Mouse (Mus musculus): Measurements from ENCODE around the gene Usp20. TPM values are rescaled to one million over a fixed set of nuclear protein-coding genes. Genes with fewer than 3 reads are reported as not detected.

The Usp20 gene
- polyA plus RNA-seq, 1 experiment from 2014 or later, result 4.0 TPM

- WGBS, result 88% methylated on average over 4 of the region's 4 CpGs
- no peak overlapping the region for H3K9ac ChIP-seq (ENCODE audit: low read depth, low read length)
- no peaks in the 10 kb centered on the region for H3K27me3 ChIP-seq (replicated peaks; ENCODE audit: control insufficient read depth, insufficient read depth, low read length)
- H3K9me3 ChIP-seq (ENCODE audit: control insufficient read depth), result no peaks in the 10 kb centered on the region
- H3K4me1 ChIP-seq (replicated peaks; ENCODE audit: control insufficient read depth, insufficient read depth, low read length), result peaks cover 9% of the 10 kb centered on the region; the same call in 1 of the 2 replicates
- H3K4me3 ChIP-seq (ENCODE audit: low read depth, low read length), result no peak overlapping the region
- TF ChIP-seq CTCF (IDR thresholded peaks at IDR 0.05; ENCODE audit: low read depth), result no peak
- ATAC-seq, result no peak
- H3K27ac ChIP-seq (ENCODE audit: low read depth, low read length), result no peak overlapping the region; the same call in 1 of the 2 replicates
- H3K36me3 ChIP-seq (ENCODE audit: control insufficient read depth, insufficient read depth), result peaks cover 67% of the 10 kb centered on the region
- H3K4me2 ChIP-seq (replicated peaks; ENCODE audit: low read depth), result no peak overlapping the region
Observed at GRCm38 (mm10) chr2:30957511-30957910, 24.6 kb upstream of the Usp20 start.

DNA sequence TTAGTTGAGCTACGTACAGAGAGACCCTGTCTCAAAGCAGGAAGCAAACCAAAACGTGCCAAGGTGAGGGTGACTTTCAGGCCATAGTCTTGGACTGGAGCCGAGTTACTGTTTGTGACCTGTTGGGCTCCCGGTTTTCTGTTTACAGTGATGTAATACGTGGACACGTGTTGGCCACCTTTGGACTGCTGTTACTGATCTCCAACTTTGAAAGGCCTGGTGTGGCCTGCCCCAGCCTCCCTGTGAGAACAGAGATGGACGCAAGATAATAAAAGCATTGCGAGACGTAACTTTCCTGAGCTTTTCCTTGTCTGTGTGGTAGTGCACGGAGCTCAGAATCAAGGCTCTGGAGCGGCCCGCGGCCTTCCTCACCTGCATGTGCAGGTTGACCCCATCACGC, 23.4 kb upstream of the Usp20 start:
- Histone ChIP-seq H3K4me2 (replicated peaks; ENCODE audit: low read depth) (0 out of 2 replicates have a peak overlapping the region, but pooled peaks have one; percentile 1), H3K9me3 (ENCODE audit: control insufficient read depth) (no peaks in the 10 kb centered on the region), H3K4me3 (ENCODE audit: low read depth, low read length) (no peak overlapping the region), H3K27ac (ENCODE audit: low read depth, low read length) (peak overlapping the region; percentile 79), H3K36me3 (ENCODE audit: control insufficient read depth, insufficient read depth) (peaks cover 79% of the 10 kb centered on the region), H3K9ac (ENCODE audit: low read depth, low read length) (no peak overlapping the region), H3K27me3 (replicated peaks; ENCODE audit: control insufficient read depth, insufficient read depth, low read length) (no peaks in the 10 kb centered on the region), H3K4me1 (replicated peaks; ENCODE audit: control insufficient read depth, insufficient read depth, low read length) (peaks cover 9% of the 10 kb centered on the region; the same call in 1 of the 2 replicates)
- peak; percentile 86 for ATAC-seq
- no peak for TF ChIP-seq CTCF (IDR thresholded peaks at IDR 0.05; ENCODE audit: low read depth)
- 57% methylated on average over 14 of the region's 14 CpGs for WGBS

GRCm38 (mm10) chr2:30959856-30960255, 22.2 kb upstream of the Usp20 start:
- no peak for ATAC-seq
- Histone ChIP-seq H3K27ac (ENCODE audit: low read depth, low read length) (peak overlapping the region; percentile 79), H3K36me3 (ENCODE audit: control insufficient read depth, insufficient read depth) (peaks cover 90% of the 10 kb centered on the region), H3K4me3 (ENCODE audit: low read depth, low read length) (no peak overlapping the region), H3K4me1 (replicated peaks; ENCODE audit: control insufficient read depth, insufficient read depth, low read length) (0 out of 2 replicates have a peak, but pooled peaks cover 3% of the 10 kb centered on the region), H3K9me3 (ENCODE audit: control insufficient read depth) (no peaks in the 10 kb centered on the region), H3K4me2 (replicated peaks; ENCODE audit: low read depth) (no peak overlapping the region), H3K27me3 (replicated peaks; ENCODE audit: control insufficient read depth, insufficient read depth, low read length) (no peaks in the 10 kb centered on the region), H3K9ac (ENCODE audit: low read depth, low read length) (no peak overlapping the region)
- no peak for TF ChIP-seq CTCF (IDR thresholded peaks at IDR 0.05; ENCODE audit: low read depth)
- WGBS, result 47% methylated on average over 5 of the region's 5 CpGs

GRCm38 (mm10) chr2:30962570-30963254, 19.4 kb upstream of the Usp20 start:
- Histone ChIP-seq H3K27ac (ENCODE audit: low read depth, low read length) (peak overlapping the region; percentile 64), H3K9ac (ENCODE audit: low read depth, low read length) (no peak overlapping the region), H3K4me3 (ENCODE audit: low read depth, low read length) (no peak overlapping the region), H3K9me3 (ENCODE audit: control insufficient read depth) (no peaks in the 10 kb centered on the region), H3K27me3 (replicated peaks; ENCODE audit: control insufficient read depth, insufficient read depth, low read length) (no peaks in the 10 kb centered on the region), H3K4me1 (replicated peaks; ENCODE audit: control insufficient read depth, insufficient read depth, low read length) (peaks cover 6% of the 10 kb centered on the region; the same call in 1 of the 2 replicates), H3K4me2 (replicated peaks; ENCODE audit: low read depth) (no peak overlapping the region), H3K36me3 (ENCODE audit: control insufficient read depth, insufficient read depth) (peaks cover 71% of the 10 kb centered on the region)
- TF ChIP-seq CTCF (IDR thresholded peaks at IDR 0.05; ENCODE audit: low read depth), result no peak
- whole genome bisulfite sequencing, result 69% methylated on average over 11 of the region's 11 CpGs
- no peak for ATAC-seq

DNA sequence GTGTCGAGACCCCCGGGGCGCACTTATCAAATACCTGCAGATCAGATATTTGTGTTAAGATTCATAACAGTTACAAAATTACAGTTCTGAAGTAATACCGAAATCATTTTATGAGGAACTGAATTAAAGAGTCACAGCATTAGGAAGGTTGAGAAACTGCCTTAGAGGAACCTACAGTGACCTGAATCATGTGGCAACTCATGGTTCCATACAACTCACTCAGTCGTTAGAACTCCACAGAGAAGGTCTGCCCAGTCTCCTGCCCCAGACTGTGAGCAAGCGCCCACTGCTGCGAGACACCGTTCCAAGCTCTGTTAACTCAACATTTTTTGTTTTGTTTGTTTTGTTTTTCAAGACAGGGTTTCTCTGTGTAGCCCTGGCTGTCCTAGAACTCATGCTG, 16.5 kb upstream of the Usp20 start:
- no peak overlapping the region for H3K9ac ChIP-seq (ENCODE audit: low read depth, low read length)
- H3K4me1 ChIP-seq (replicated peaks; ENCODE audit: control insufficient read depth, insufficient read depth, low read length), result peaks cover 6% of the 10 kb centered on the region; the same call in 1 of the 2 replicates
- no peaks in the 10 kb centered on the region for H3K9me3 ChIP-seq (ENCODE audit: control insufficient read depth)
- H3K36me3 ChIP-seq (ENCODE audit: control insufficient read depth, insufficient read depth), result peaks cover 47% of the 10 kb centered on the region
- no peak for TF ChIP-seq CTCF (IDR thresholded peaks at IDR 0.05; ENCODE audit: low read depth)
- no peak overlapping the region for H3K27ac ChIP-seq (ENCODE audit: low read depth, low read length)
- ATAC-seq, result no peak
- peak overlapping the region; percentile 84; the same call in 1 of the 2 replicates for H3K4me2 ChIP-seq (replicated peaks; ENCODE audit: low read depth)
- H3K27me3 ChIP-seq (replicated peaks; ENCODE audit: control insufficient read depth, insufficient read depth, low read length), result no peaks in the 10 kb centered on the region
- no peak overlapping the region for H3K4me3 ChIP-seq (ENCODE audit: low read depth, low read length)
- 86% methylated on average over 8 of the region's 8 CpGs for WGBS

DNA sequence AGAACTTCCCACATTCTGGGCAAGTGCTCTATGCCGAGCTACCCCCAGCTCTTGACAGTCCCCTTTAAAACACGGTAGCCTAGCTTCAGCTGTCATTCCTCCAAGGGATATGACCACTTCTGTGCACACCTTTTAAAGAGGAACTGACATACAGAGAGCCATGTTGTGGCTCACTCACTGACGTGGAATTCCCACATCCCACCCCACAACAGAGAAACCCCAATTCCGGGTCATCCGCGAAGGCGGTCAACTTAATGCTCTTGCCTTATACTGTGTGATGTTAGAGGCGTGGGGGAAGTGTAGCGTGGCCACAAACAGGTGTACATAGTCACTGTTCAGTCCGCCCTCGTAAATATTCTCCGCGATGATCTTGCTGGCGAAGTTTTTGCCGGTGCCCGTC, 15.3 kb upstream of the Usp20 start:
- H3K4me2 ChIP-seq (replicated peaks; ENCODE audit: low read depth), result peak overlapping the region; percentile 84
- H3K4me3 ChIP-seq (ENCODE audit: low read depth, low read length), result peak overlapping the region; percentile 98
- no peak for TF ChIP-seq CTCF (IDR thresholded peaks at IDR 0.05; ENCODE audit: low read depth)
- peak overlapping the region; percentile 92 for H3K9ac ChIP-seq (ENCODE audit: low read depth, low read length)
- peaks cover 36% of the 10 kb centered on the region for H3K36me3 ChIP-seq (ENCODE audit: control insufficient read depth, insufficient read depth)
- H3K27ac ChIP-seq (ENCODE audit: low read depth, low read length), result peak overlapping the region; percentile 93
- H3K9me3 ChIP-seq (ENCODE audit: control insufficient read depth), result no peaks in the 10 kb centered on the region
- no peaks in the 10 kb centered on the region for H3K27me3 ChIP-seq (replicated peaks; ENCODE audit: control insufficient read depth, insufficient read depth, low read length)
- WGBS, result 11% methylated on average over 16 of the region's 16 CpGs
- ATAC-seq, result no peak
- H3K4me1 ChIP-seq (replicated peaks; ENCODE audit: control insufficient read depth, insufficient read depth, low read length), result peaks cover 6% of the 10 kb centered on the region; the same call in 1 of the 2 replicates

Measured in intestine, postnatal 0 days (tissue).